Mouse (Mus musculus): ENCODE data around the gene Zdhhc19.

- no peak for TF ChIP-seq EP300 (IDR thresholded peaks at IDR 0.05)
- TF ChIP-seq CTCF (IDR thresholded peaks at IDR 0.05) = no peak
These were observed 72.3 kb downstream of the Zdhhc19 start for GRCm38 (mm10) chr16:32568401-32568800.
